Mouse (Mus musculus) ES-E14 (cell line): ENCODE data around the gene Nr2e3. TPM values are rescaled to one million over a fixed set of nuclear protein-coding genes. Genes with fewer than 3 reads are reported as not detected.

Experiments
- DNase-seq: peaks from one replicate; pipeline ENCODE4 v3.0.0-alpha.2; 2013; ENCODE audit warnings: low read depth, low spot score
- H3K27ac ChIP-seq: 2 replicates; pipeline ENCODE4 v1.5.1; 2012; ENCODE audit warnings: low read depth, mild to moderate bottlenecking, low read length, moderate library complexity, mixed read lengths; ENCODE audit not compliant: poor library complexity, insufficient read depth, severe bottlenecking
- H3K36me3 ChIP-seq: 2 replicates; pipeline ENCODE4 v1.6.1; 2012; ENCODE audit warnings: mild to moderate bottlenecking, low read length, moderate library complexity, mixed read lengths; ENCODE audit not compliant: control insufficient read depth, poor library complexity, insufficient read depth, severe bottlenecking
- H3K4me1 ChIP-seq, 2 experiments: fragments of 150-350 bp in 1 of 2; sonication (generic) in 1 of 2; 2 replicates each; pipeline ENCODE4 v1.6.1; 2012; ENCODE audit warnings: low read length in 2 of 2, mild to moderate bottlenecking in 1 of 2, mixed read lengths in 1 of 2; ENCODE audit not compliant: control insufficient read depth in 2 of 2, insufficient read depth in 2 of 2, poor library complexity in 1 of 2
- H3K4me3 ChIP-seq, 2 experiments: fragments of 150-350 bp in 1 of 2; sonication (generic) in 1 of 2; 2 replicates each; pipeline ENCODE4 v1.5.1; 2012; ENCODE audit warnings: low read length in 2 of 2, low read depth in 1 of 2, mild to moderate bottlenecking in 1 of 2, mixed read lengths in 1 of 2; ENCODE audit not compliant: insufficient read depth in 1 of 2, poor library complexity in 1 of 2, severe bottlenecking in 1 of 2
- H3K9ac ChIP-seq: 2 replicates; pipeline ENCODE4 v1.6.1; 2012; ENCODE audit warnings: low read depth, mild to moderate bottlenecking, low read length, mixed read lengths; ENCODE audit not compliant: poor library complexity, insufficient read depth, severe bottlenecking
- H3K9me3 ChIP-seq: fragments of 150-350 bp; sonication (generic); 2 replicates; pipeline ENCODE4 v1.6.1; 2012; ENCODE audit warnings: low read depth, mild to moderate bottlenecking, low read length; ENCODE audit not compliant: control insufficient read depth, insufficient read depth
- CHD2 ChIP-seq: IDR thresholded peaks from 2 replicates; pipeline ENCODE4 v1.6.1; 2014; ENCODE audit warnings: mild to moderate bottlenecking, low read depth, low read length, inconsistent platforms
- HCFC1 ChIP-seq: IDR thresholded peaks from 2 replicates; pipeline ENCODE4 v1.6.1; 2012; ENCODE audit warnings: low read length, inconsistent platforms, borderline replicate concordance; ENCODE audit not compliant: insufficient read depth
- MAFK ChIP-seq: IDR thresholded peaks from 2 replicates; pipeline ENCODE4 v1.6.1; 2014; ENCODE audit warnings: mild to moderate bottlenecking, low read depth, low read length, inconsistent platforms; ENCODE audit not compliant: insufficient read depth
- ZC3H11A ChIP-seq: IDR thresholded peaks from 2 replicates; pipeline ENCODE4 v1.6.1; 2012; ENCODE audit warnings: low read depth, mild to moderate bottlenecking, inconsistent platforms, low read length, borderline replicate concordance
- ZNF384 ChIP-seq: IDR thresholded peaks from 2 replicates; pipeline ENCODE4 v1.6.1; 2012; ENCODE audit warnings: low read depth, low read length, inconsistent platforms
- in situ Hi-C, 2 experiments: fragments of 600-800 bp; cut with MboI; formaldehyde crosslinking; loops; one replicate each; pipeline ENCODE4 v1.15.1; 2025; ENCODE audit warnings: low sequenced_read_pairs in 2 of 2, inconsistent platforms in 1 of 2; ENCODE audit not compliant: unreplicated experiment in 2 of 2
- total RNA-seq: library from RNA; depleted of rRNA; stranded (reverse); fragments of 300-350 nt; gene quantifications from 2 replicates; pipeline ENCODE4 v1.2.3, GENCODE M21; 2012

Gene Nr2e3
- total RNA-seq, 1 experiment, result 0.31 TPM

GRCm38 (mm10) chr9:59945241-59945640 is 15.2 kb downstream of the Nr2e3 start:
- Histone ChIP-seq H3K36me3 (no peaks in the 10 kb centered on the region), H3K9me3 (no peaks in the 10 kb centered on the region), H3K4me3 (no peak overlapping the region), H3K9ac (no peak overlapping the region), H3K4me1 (no peaks in the 10 kb centered on the region), H3K27ac (no peak overlapping the region)
- no peak for DNase-seq
- in situ Hi-C loops, result no loop called here
- no peak for TF ChIP-seq HCFC1
- TF ChIP-seq ZNF384, result no peak
- TF ChIP-seq ZC3H11A, result no peak
- TF ChIP-seq MAFK, result no peak
- TF ChIP-seq CHD2, result no peak

DNA sequence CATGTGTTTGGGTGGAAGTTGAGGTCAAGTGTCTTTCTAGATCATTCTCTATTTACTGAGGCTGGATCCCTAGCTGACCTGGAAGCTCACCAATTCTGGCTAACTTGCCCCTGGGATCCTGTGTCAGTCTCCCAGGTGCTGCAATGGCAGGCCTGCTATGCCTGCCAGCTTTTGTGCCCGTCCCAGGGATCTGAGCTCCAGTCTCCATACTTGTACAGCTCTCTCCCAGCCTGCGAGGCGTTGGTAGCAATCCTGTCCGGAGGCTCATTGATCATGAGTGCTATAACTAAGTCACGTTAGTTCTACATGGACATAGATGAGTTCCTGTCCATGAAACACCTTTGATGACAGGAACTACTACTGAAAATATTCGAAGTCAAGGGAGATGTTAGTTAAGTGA is 16.6 kb downstream of the Nr2e3 start:
- TF ChIP-seq ZNF384 (no peak), ZC3H11A (no peak), HCFC1 (no peak), MAFK (no peak), CHD2 (no peak)
- Histone ChIP-seq H3K4me3 (no peak overlapping the region), H3K36me3 (no peaks in the 10 kb centered on the region), H3K4me1 (no peaks in the 10 kb centered on the region), H3K9me3 (no peaks in the 10 kb centered on the region), H3K27ac (no peak overlapping the region), H3K9ac (no peak overlapping the region)
- in situ Hi-C loops, result no loop called here
- DNase-seq, result no peak

DNA sequence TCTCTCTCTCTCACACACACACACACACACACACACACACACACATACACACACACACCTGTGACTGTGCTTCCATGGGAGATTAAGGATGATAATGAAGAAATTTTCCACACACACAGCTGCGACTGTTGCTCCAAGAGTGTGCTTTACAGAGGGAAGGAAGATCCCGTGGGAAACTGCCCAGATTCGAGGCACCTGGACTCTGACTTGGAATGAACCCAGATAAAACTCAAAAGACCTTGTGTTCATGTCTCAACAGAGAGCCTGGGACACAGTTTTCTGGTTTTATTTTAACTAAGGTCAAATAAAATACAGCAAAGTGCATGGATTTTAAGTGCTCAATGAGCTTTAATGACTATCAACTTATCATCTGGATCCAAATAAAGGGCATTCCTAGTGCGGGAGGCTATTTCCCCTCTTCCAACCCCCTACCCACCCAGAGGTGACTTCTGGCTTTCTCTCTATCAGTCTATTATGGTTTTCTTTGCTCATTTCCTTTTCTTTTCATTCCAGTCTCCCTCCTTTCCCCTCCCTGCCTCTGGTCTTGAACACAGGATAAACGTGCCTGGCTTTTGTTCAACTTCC is 17.9 kb downstream of the Nr2e3 start:
- Histone ChIP-seq H3K9me3 (no peaks in the 10 kb centered on the region), H3K9ac (no peak overlapping the region), H3K4me3 (no peak overlapping the region), H3K36me3 (no peaks in the 10 kb centered on the region), H3K4me1 (no peaks in the 10 kb centered on the region), H3K27ac (no peak overlapping the region)
- in situ Hi-C loops, result no loop called here
- DNase-seq, result no peak
- TF ChIP-seq ZC3H11A (no peak), ZNF384 (no peak), CHD2 (no peak), MAFK (no peak), HCFC1 (no peak)

- H3K9me3 ChIP-seq, result no peaks in the 10 kb centered on the region
- peaks cover under 1 to 1% of the 10 kb centered on the region in 2 experiments; a peak in 3 of 4 replicates for H3K4me1 ChIP-seq
- no peak overlapping the region for H3K9ac ChIP-seq
- H3K36me3 ChIP-seq, result no peaks in the 10 kb centered on the region
- H3K27ac ChIP-seq, result no peak overlapping the region
- no peak for TF ChIP-seq HCFC1
- no peak for TF ChIP-seq ZC3H11A
- no peak for TF ChIP-seq MAFK
- no peak for TF ChIP-seq ZNF384
- TF ChIP-seq CHD2, result no peak
- in situ Hi-C loops, result no loop called here
- no peak overlapping the region for H3K4me3 ChIP-seq
- DNase-seq, result no peak
These were observed 18.5 kb downstream of the Nr2e3 start for GRCm38 (mm10) chr9:59941885-59942350.
